Mouse (Mus musculus) NIH3T3 (cell line): ENCODE measurements around the gene Gnb3.
"Not testable (repeated sequence)": the region's sequence is repeated elsewhere in the genome, so short reads cannot be mapped to it uniquely, and the experiment has no call there.

Source experiments
- DNase-seq: peaks from one replicate; pipeline ENCODE4 v3.0.0-alpha.2; 2012; ENCODE audit warnings: low read depth

Gnb3 gene

GRCm38 (mm10) chr6:124857840-124858530, 17.9 kb upstream of the Gnb3 start:
- no peak for DNase-seq

- DNase-seq: peak; percentile 96
These were observed 17.1 kb upstream of the Gnb3 start, which contains the start of gene P3h3 for GRCm38 (mm10) chr6:124856916-124857839. Gene P3h3, minus strand, starts transcription at chr6:124857752.

- DNase-seq: peak; percentile 70
These were observed 16.2 kb upstream of the Gnb3 start for GRCm38 (mm10) chr6:124856321-124856720.

DNA sequence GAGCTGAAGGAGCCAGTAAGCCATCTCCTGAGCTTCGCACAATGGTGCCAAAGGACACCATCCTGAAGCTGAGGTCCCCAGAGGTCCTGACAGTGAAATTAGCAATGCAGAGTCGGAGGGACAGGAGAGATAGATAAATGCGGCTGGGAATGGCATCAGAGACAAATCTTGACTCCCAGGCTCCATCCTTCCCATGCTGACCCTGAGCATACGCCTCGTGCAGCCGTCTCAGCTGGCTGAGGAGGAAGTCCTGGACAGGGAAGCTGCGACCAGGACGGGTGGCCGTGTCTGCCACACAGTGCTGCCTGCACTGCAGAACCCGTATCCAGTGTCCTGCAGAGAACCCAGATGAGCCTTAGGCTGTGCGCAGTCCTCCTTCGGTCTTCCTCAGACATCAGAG, 14.6 kb upstream of the Gnb3 start:
- no peak for DNase-seq

DNA sequence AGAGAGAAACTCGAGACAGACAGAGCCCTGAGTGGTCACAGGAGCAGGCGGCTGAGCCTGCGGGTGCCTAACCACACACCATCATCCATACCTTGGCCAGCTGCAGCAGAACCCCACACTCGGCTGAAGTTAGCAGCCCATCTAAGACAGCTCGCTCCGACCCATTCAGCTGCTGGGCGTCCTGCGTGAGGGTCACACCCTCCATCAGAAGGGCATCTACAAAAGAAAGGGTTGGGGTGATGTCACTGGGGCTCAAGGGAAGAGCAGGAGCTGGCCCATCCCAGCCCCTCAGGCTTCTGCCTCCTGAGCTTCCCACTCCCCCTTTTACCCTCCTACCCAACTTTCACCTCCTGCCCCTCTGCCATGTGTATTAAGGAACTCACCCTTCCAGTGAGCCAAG, 10.5 kb upstream of the Gnb3 start:
- no peak for DNase-seq

DNA sequence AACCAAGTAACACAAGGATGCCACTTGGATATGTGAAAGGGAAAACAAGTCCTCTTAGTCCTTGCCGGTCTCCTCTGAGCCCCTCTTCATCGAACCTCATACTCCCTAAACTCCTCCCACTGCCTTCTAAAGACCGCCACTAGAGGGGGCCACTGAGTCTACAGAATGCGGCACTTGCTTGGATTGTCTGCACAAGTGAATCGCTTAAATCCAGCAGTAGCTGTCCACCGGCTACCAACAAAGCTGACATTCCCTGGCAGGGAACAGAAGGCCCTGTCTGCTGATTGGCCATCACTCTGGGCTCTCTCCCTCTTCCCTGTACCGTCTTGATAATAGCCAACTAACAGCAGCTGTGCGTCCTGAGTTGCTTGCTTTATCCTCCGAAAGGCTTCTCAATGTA, 7.2 kb upstream of the Gnb3 start:
- peak; percentile 94 for DNase-seq

DNA sequence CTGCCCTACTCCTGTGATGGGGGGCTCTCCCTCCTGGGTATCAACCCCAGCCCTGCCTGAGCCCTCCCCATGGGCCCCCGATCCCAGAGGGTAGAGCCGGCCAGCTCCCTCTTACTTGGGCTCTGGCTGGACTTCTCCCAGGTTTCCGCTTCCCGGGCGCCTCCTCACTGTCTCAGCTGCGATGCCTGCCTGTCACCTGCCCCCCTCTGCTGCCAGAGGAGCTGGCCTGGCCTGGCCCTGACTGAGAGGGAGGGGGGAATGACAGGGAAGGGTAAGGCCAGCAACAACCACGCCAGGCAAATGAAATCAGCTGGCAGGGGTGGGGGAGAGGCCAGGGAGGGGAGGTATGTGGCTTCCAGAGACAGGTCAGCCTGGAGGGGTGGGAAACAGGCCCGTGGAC, 270 bp downstream of the Gnb3 start:
- DNase-seq: peak; percentile 16

GRCm38 (mm10) chr6:124836411-124836810, 3.7 kb downstream of the Gnb3 start:
- peak; percentile 55 for DNase-seq

DNA sequence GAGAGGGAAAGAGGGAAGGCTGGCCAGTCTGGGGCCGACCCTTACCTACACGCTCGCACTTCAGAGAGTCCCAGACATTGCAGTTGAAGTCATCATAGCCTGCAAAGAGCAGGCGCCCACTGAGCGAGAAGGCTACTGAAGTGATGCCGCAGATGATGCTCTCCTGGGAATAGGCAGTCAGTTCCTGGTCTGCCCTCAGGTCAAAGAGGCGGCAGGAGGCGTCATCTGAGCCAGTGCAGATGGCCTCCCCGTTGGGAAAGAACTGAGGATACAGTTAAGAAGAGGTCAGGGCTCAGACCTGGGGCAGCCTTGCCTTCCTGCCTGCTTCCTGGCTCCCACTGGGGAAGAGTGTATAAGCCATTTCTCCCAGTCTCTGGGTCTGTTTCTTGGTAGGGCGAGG, 4.5 kb downstream of the Gnb3 start:
- no peak for DNase-seq

GRCm38 (mm10) chr6:124834512-124835081, 5.5 kb downstream of the Gnb3 start:
- no peak for DNase-seq

DNA sequence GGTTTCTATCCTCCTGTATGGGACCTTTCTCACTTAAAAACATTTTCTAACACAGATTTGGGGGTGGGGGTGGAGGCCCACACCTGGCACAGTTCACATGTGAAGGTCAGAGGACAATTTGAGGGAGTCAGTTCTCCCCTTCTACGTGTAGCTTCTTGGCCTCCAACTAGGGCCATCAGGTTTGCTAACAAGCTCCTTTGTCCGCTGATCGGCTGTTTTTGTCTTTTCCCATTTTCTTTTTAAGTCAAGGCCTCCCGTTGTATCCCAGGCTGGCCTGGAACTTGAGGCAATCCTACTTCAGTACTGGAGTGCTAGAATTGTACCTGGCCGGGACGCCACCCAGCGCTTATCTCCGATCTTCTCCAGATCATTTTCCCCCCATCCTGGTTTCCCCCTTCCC, 8.4 kb downstream of the Gnb3 start:
- DNase-seq: no peak

DNA sequence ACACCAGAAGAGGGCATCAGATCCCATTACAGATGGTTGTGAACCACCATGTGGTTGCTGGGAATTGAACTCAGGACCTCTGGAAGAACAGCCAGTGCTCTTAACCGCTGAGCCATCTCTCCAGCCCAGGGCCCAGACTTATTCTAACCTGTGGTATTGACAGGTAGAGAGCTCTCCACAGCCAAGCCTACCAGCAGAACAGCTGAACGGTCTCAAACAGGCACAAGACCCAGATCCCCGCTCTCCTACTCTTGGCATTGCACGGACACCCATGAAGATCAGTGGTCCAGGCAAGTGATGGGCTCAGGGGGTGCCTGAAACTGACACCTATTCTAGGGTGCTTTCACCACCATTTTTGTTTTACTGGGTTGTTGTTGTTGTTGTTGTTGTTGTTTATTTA, 8.9 kb downstream of the Gnb3 start:
- not testable (repeated sequence) for DNase-seq

- peak; percentile 96 for DNase-seq
These were observed 10.0 kb downstream of the Gnb3 start for GRCm38 (mm10) chr6:124829799-124830700.

GRCm38 (mm10) chr6:124828868-124829798, 10.9 kb downstream of the Gnb3 start, which contains the start of the genes Usp5 and Cdca3:
Gene Usp5, minus strand, starts transcription at chr6:124829484.
Gene Cdca3, plus strand, starts transcription at chr6:124829547.
- DNase-seq: peak; percentile 100

GRCm38 (mm10) chr6:124828101-124828592, 11.9 kb downstream of the Gnb3 start:
- peak; percentile 91 for DNase-seq

DNA sequence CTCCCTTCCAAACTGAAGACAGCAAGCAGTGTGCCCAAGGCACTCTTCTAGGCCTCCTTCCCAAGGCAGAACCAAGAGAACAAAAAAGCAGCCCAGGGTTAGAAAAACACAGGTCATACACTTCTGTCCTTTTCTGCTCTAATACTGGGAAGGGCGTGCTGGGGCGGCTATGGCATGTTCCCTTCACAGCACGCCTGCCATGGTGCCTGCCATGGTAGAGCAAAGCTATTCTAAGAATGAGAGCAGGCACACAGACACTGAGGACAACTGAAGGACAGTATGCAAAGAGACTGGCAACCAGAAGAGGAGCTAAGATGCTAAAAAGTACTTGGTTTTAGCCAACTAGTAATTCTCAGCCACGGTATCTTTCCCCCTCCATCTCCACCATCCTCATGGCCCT, 18.0 kb downstream of the Gnb3 start:
- DNase-seq: no peak

GRCm38 (mm10) chr6:124820891-124821290, 19.2 kb downstream of the Gnb3 start:
- no peak for DNase-seq

GRCm38 (mm10) chr6:124817971-124818370, 22.1 kb downstream of the Gnb3 start:
- DNase-seq: no peak

DNA sequence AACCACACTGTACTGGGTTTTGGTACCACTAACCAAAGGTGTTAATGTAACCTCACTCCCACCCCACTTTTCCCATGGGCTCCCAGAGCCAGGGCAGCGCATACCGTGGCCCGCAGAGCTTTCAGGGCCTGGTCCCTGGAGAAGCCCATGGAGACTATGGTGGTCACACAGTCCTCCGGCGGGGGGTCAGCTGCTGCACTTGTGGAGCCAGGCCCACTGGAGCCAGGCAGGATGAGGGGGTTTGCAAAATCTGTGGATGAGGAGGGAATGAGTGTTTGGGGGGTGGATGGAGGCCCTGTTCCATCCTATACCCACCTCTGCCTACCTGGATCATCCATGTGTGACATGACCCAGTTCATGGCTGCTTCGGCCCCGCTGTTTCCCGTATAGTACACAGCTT, 22.5 kb downstream of the Gnb3 start:
- no peak for DNase-seq

GRCm38 (mm10) chr6:124817125-124817524, 22.9 kb downstream of the Gnb3 start:
- no peak for DNase-seq
